Mouse (Mus musculus): ENCODE results near the gene Tatdn3.
A peak's percentile ranks its signal among the peaks of the same experiment; 100 is the strongest.

The Tatdn3 gene

GRCm38 (mm10) chr1:191062781-191063485 lies at the start of gene Tatdn3, which contains the start of gene Nsl1:
Tatdn3 (minus strand) TSS chr1:191062932.
Nsl1 (plus strand) TSS chr1:191063012.
- peak; percentile 95 for DNase-seq (ENCODE audit: low read depth)

- no peak for DNase-seq (ENCODE audit: low read depth)
Measured at GRCm38 (mm10) chr1:191111146-191111545, 48.4 kb upstream of the Tatdn3 start.

GRCm38 (mm10) chr1:191109907-191110306 lies 47.2 kb upstream of the Tatdn3 start:
- no peak for DNase-seq (ENCODE audit: low read depth)

- no peak for DNase-seq (ENCODE audit: low read depth)
Measured at GRCm38 (mm10) chr1:191107306-191107705, 44.6 kb upstream of the Tatdn3 start.

- no peak for DNase-seq (ENCODE audit: low read depth)
Measured at GRCm38 (mm10) chr1:191105246-191105645, 42.5 kb upstream of the Tatdn3 start.

- DNase-seq (ENCODE audit: low read depth), result peak; percentile 68
Measured at GRCm38 (mm10) chr1:191102730-191103370, 40.1 kb upstream of the Tatdn3 start.

GRCm38 (mm10) chr1:191099772-191100291 lies 37.1 kb upstream of the Tatdn3 start:
- no peak for DNase-seq (ENCODE audit: low read depth)

GRCm38 (mm10) chr1:191099114-191099513 lies 36.4 kb upstream of the Tatdn3 start:
- DNase-seq (ENCODE audit: low read depth), result no peak

GRCm38 (mm10) chr1:191097802-191098747 lies 35.3 kb upstream of the Tatdn3 start, which contains the start of gene Batf3:
Batf3 (plus strand) TSS chr1:191097847.
- peak; percentile 42 for DNase-seq (ENCODE audit: low read depth)

GRCm38 (mm10) chr1:191096871-191097681 lies 34.3 kb upstream of the Tatdn3 start:
- DNase-seq (ENCODE audit: low read depth), result peak; percentile 57

- peak; percentile 36 for DNase-seq (ENCODE audit: low read depth)
Measured at GRCm38 (mm10) chr1:191095019-191095418, 32.3 kb upstream of the Tatdn3 start.

GRCm38 (mm10) chr1:191093578-191093977 lies 30.8 kb upstream of the Tatdn3 start:
- no peak for DNase-seq (ENCODE audit: low read depth)

- DNase-seq (ENCODE audit: low read depth), result no peak
Measured at GRCm38 (mm10) chr1:191092050-191092449, 29.3 kb upstream of the Tatdn3 start.

GRCm38 (mm10) chr1:191089355-191089754 lies 26.6 kb upstream of the Tatdn3 start:
- DNase-seq (ENCODE audit: low read depth), result no peak

GRCm38 (mm10) chr1:191087955-191088354 lies 25.2 kb upstream of the Tatdn3 start:
- no peak for DNase-seq (ENCODE audit: low read depth)

- no peak for DNase-seq (ENCODE audit: low read depth)
Measured at GRCm38 (mm10) chr1:191086960-191087359, 24.2 kb upstream of the Tatdn3 start.

- no peak for DNase-seq (ENCODE audit: low read depth)
Measured at GRCm38 (mm10) chr1:191086304-191086878, 23.7 kb upstream of the Tatdn3 start.

- DNase-seq (ENCODE audit: low read depth), result no peak
Measured at GRCm38 (mm10) chr1:191085597-191085996, 22.9 kb upstream of the Tatdn3 start.

GRCm38 (mm10) chr1:191084951-191085559 lies 22.3 kb upstream of the Tatdn3 start:
- peak; percentile 70 for DNase-seq (ENCODE audit: low read depth)

GRCm38 (mm10) chr1:191083230-191083629 lies 20.5 kb upstream of the Tatdn3 start:
- no peak for DNase-seq (ENCODE audit: low read depth)
